Mouse (Mus musculus) heart, embryonic 15.5 days (tissue): ENCODE data around the gene Tnfrsf9. TPM values are rescaled to one million over a fixed set of nuclear protein-coding genes. Genes with fewer than 3 reads are reported as not detected.
A peak's percentile ranks its signal among the peaks of the same experiment; 100 is the strongest.

Experiments used
- ATAC-seq: fragments of 200-750 bp; cut with Nextera tagmentation; replicated peaks from 2 replicates; pipeline ENCODE4 v1.8.0; 2017; ENCODE audit warnings: low read depth, moderate TSS enrichment; ENCODE audit not compliant: insufficient number of reproducible peaks, insufficient read depth, low FRiP score
- H3K27ac ChIP-seq: fragments of 300-500 bp; sonication (generic); 2 replicates; pipeline ENCODE4 v1.5.1; 2015; ENCODE audit warnings: mild to moderate bottlenecking, inconsistent platforms
- H3K27me3 ChIP-seq: fragments of 300-500 bp; sonication (generic); 2 replicates; pipeline ENCODE4 v1.6.1; 2015; ENCODE audit warnings: inconsistent platforms
- H3K36me3 ChIP-seq: fragments of 300-500 bp; sonication (generic); 2 replicates; pipeline ENCODE4 v1.6.1; 2015; ENCODE audit warnings: mild to moderate bottlenecking, inconsistent platforms
- H3K4me1 ChIP-seq: fragments of 300-500 bp; sonication (generic); replicated peaks from 2 replicates; pipeline ENCODE4 v1.6.1; 2015; ENCODE audit warnings: inconsistent platforms
- H3K4me2 ChIP-seq: fragments of 300-500 bp; sonication (generic); 2 replicates; pipeline ENCODE4 v1.6.1; 2015; ENCODE audit warnings: inconsistent platforms, mild to moderate bottlenecking, moderate library complexity
- H3K4me3 ChIP-seq: fragments of 300-500 bp; sonication (generic); 2 replicates; pipeline ENCODE4 v1.5.1; 2015; ENCODE audit warnings: mild to moderate bottlenecking, inconsistent platforms
- H3K9ac ChIP-seq: fragments of 300-500 bp; sonication (generic); 2 replicates; pipeline ENCODE4 v1.6.1; 2015; ENCODE audit warnings: mild to moderate bottlenecking, inconsistent platforms
- H3K9me3 ChIP-seq: fragments of 300-500 bp; sonication (generic); replicated peaks from 2 replicates; pipeline ENCODE4 v1.6.1; 2016; ENCODE audit warnings: inconsistent platforms
- WGBS: fragments of 180-500 bp; shearing (Covaris S2); methylation state at CpG from one replicate; pipeline ENCODE4 v1.1.7; 2015; ENCODE audit warnings: mixed read lengths; 5-methylcytosine and 5-hydroxymethylcytosine counted together
- polyA plus RNA-seq: library from polyadenylated mRNA; unstranded; fragments of >200 nt; fragmentation: Nextera tagmentation; extraction: Ambion mirVana; gene quantifications from 2 replicates; pipeline ENCODE4 v1.2.1, GENCODE M21; 2015

Gene Tnfrsf9
- polyA plus RNA-seq, 1 experiment from 2014 or later, result 2.0 TPM

DNA sequence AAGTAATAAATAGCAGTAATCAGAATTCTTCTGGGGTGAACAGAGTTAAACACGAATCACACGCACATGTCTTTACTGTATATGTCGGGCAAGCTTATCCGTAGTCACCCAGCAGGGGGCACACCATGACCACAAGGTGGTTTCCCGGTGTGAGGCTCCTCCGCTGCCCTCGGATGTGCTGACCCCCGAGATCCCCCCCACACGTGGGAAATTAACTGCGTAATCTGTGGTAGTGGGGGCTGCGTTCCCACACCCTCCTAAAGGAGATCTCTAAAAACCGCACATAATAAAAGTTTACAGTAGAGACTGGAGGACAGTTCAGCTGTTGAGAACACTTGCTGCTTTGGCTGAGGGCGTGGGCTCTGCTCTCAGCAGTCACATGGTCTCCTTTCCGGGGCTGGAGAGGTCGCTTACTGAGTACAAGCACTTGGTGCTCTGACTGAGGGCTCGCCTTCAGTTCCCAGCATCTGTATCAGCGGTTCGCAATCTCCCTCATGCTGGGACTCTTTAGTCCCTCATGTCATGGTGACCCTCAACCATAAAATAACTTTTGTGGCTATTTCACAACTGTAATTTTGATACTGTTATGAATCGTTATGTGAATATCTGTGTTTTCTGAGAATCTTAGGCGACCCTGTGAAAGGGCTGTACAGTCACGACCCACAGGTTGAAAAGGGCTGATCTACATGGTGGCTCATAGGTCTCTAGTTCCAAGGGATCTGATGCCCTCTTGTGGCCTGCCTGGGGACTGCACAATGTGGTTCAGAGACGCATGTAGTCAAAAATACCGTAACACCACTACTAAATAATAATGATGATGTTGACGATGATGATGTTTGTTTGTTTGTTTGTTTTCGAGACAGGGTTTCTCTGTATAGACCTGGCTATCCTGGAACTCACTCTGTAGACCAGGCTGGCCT is 50.5 kb downstream of the Tnfrsf9 start:
- Histone ChIP-seq H3K27ac (no peak overlapping the region), H3K9me3 (no peaks in the 10 kb centered on the region), H3K4me2 (peak overlapping the region; percentile 56), H3K27me3 (no peaks in the 10 kb centered on the region), H3K4me3 (peak overlapping the region; percentile 35), H3K4me1 (0 out of 2 replicates have a peak, but pooled peaks cover 4% of the 10 kb centered on the region), H3K36me3 (no peaks in the 10 kb centered on the region), H3K9ac (no peak overlapping the region)
- ATAC-seq, result no peak
- WGBS, result 9% methylated on average over 25 of the region's 25 CpGs

DNA sequence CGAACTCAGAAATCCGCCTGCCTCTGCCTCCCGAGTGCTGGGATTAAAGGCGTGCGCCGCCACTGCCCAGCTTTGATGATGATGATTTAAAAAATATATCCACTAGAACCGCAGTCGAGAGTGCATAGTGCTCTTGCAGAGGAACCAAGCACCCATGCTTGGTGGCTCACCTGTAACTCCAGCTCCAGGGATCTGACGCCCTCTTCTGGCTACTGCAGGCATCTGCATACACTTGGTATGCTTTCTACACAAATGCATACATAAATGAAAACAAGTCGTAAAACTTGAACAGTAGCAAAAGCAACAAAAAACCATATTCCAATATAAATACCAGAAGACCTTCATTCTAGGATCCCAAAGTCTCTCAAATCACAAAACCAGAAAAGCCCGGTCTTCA is 51.2 kb downstream of the Tnfrsf9 start:
- H3K36me3 ChIP-seq, result no peaks in the 10 kb centered on the region
- 0 out of 2 replicates have a peak, but pooled peaks cover 4% of the 10 kb centered on the region for H3K4me1 ChIP-seq
- no peaks in the 10 kb centered on the region for H3K27me3 ChIP-seq
- H3K9me3 ChIP-seq, result no peaks in the 10 kb centered on the region
- no peak overlapping the region for H3K27ac ChIP-seq
- H3K9ac ChIP-seq, result no peak overlapping the region
- no peak overlapping the region for H3K4me3 ChIP-seq
- H3K4me2 ChIP-seq, result no peak overlapping the region
- ATAC-seq, result no peak
- WGBS, result 63% methylated on average over 11 of the region's 11 CpGs

DNA sequence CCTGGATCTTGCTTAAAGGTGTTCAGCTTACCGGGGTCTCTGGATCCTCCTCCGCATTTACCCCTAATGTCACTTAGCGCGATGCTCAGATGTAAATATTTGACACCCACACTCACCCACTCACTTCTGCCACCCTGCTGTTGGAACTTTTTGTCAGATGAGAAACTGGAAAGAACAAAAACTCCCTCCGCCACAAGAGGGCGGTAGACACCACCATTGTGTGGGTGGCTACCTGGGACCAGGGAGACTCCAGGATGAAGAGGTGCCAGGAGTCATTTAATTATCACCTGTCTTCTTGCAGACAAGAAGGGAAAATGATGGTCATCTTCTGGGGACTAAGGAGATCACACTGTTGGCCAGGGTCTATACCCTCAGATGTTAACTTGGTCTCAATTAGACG is 52.2 kb downstream of the Tnfrsf9 start:
- Histone ChIP-seq H3K9ac (no peak overlapping the region), H3K9me3 (no peaks in the 10 kb centered on the region), H3K4me1 (0 out of 2 replicates have a peak, but pooled peaks cover 4% of the 10 kb centered on the region), H3K36me3 (no peaks in the 10 kb centered on the region), H3K4me3 (no peak overlapping the region), H3K27ac (no peak overlapping the region), H3K4me2 (no peak overlapping the region), H3K27me3 (no peaks in the 10 kb centered on the region)
- WGBS, result 12% methylated on average over 7 of the region's 7 CpGs
- no peak for ATAC-seq

DNA sequence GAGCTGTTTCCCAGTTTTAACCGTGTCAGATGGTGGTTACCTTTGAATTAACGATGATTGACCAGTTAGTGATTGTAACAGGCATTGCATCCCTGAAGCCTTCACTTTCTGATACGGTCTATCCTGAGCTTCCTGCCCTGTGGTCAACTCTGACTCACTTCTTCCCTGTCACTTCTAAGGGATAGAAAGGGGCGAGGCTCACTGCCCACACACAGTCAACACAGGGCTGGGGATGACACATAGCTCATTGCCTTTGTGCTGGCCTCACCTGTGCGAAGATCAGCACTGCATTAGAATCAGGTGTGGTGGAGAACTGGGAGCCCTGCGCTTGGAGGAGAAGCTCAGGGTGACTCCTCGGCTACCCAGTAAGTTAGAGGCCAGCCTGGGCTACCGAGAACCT is 54.6 kb downstream of the Tnfrsf9 start:
- Histone ChIP-seq H3K4me1 (0 out of 2 replicates have a peak, but pooled peaks cover 4% of the 10 kb centered on the region), H3K4me3 (no peak overlapping the region), H3K9ac (no peak overlapping the region), H3K9me3 (no peaks in the 10 kb centered on the region), H3K36me3 (no peaks in the 10 kb centered on the region), H3K4me2 (no peak overlapping the region), H3K27me3 (no peaks in the 10 kb centered on the region), H3K27ac (no peak overlapping the region)
- WGBS, result 77% methylated on average over 8 of the region's 8 CpGs
- ATAC-seq, result no peak

DNA sequence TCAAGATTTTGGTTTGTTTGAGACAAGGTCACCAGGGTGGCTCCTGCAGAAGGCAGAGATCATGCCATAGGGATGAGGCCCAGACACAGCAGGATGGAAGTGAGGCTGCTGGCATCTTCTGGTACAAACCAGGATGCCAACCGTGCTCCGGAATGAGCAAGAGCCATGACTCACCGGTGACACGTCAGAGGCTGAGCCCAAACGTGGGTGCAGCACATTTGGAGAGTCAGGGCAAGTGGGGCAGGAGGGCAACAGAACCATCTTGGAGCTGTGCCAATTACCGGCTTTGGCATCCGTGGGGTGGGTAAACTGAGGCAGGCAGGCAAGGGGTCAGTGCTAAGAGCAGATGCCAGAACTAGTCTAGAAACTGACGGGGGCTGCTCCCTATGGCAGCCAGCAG is 58.9 kb downstream of the Tnfrsf9 start:
- Histone ChIP-seq H3K9ac (no peak overlapping the region), H3K27me3 (no peaks in the 10 kb centered on the region), H3K4me3 (no peak overlapping the region), H3K36me3 (no peaks in the 10 kb centered on the region), H3K9me3 (no peaks in the 10 kb centered on the region), H3K4me1 (no peaks in the 10 kb centered on the region), H3K27ac (no peak overlapping the region), H3K4me2 (no peak overlapping the region)
- no peak for ATAC-seq
- WGBS, result 72% methylated on average over 8 of the region's 8 CpGs

DNA sequence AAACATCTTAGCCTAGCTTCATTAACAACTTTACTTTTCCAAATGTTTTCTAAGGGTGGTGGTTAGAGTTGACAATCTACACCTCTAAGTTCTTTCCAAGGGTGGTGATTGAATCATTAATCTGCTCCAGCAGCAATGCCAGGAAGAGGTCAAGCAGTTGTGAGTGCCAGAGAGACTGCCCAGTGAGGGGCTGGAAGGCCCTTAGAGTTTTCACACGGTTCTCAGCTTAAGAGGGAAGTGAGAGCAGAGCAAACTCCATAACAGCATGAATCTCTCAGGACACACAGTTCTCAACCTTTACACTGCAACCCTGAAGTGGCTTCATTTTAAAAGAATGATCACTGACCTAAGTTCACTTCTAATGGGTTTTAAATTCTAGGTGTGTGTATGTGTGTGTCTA is 60.8 kb downstream of the Tnfrsf9 start:
- 28% methylated on average over 1 of the region's 1 CpGs for WGBS
- ATAC-seq, result no peak

DNA sequence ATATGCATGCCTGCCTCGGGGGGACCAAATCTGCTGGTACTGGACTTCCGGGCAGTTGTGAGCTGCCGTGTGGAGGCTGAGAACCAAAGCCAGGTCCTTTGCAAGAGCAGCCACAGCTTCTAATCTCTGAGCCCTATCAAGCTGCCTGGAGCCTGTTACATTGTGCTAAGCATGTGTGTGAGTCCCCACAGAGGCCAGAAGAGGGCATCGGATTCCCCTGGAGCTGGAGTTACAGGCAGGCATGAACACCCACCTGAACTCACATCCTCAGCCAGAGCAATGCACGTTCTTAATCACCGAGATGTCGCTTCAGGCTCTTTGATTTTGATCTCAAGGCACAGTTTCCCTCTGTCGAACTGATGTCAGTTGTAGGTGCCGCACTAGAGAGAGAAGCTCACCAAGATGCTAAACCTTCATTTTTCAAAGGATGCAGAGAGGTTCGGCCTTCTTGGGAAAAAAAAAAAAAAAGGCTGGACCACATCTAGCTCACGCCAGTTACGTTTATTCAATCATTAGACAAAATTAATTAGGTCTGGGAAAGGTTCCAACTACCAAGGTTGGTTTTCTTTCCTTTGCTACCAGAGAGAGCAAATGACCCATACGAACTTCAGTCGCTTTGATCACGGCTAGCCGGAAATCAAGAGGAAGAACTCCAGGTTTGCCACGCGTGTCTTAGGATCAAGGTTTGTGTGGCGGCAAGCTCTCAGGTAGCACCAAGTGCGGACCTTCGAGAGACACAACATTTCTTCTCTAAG is 64.0 kb downstream of the Tnfrsf9 start:
- no peak for ATAC-seq
- no peak overlapping the region for H3K9ac ChIP-seq
- no peaks in the 10 kb centered on the region for H3K4me1 ChIP-seq
- H3K4me3 ChIP-seq, result no peak overlapping the region
- H3K36me3 ChIP-seq, result no peaks in the 10 kb centered on the region
- no peak overlapping the region for H3K4me2 ChIP-seq
- no peaks in the 10 kb centered on the region for H3K27me3 ChIP-seq
- no peaks in the 10 kb centered on the region for H3K9me3 ChIP-seq
- WGBS, result 83% methylated on average over 21 of the region's 21 CpGs
- no peak overlapping the region for H3K27ac ChIP-seq

More for the DNA sequence above, 60.8 kb downstream of the Tnfrsf9 start:
- no peak overlapping the region for H3K9ac ChIP-seq
- H3K4me1 ChIP-seq, result no peaks in the 10 kb centered on the region
- H3K27ac ChIP-seq, result no peak overlapping the region
- H3K4me2 ChIP-seq, result no peak overlapping the region
- no peak overlapping the region for H3K4me3 ChIP-seq
- H3K36me3 ChIP-seq, result no peaks in the 10 kb centered on the region
- H3K9me3 ChIP-seq, result no peaks in the 10 kb centered on the region
- no peaks in the 10 kb centered on the region for H3K27me3 ChIP-seq

DNA sequence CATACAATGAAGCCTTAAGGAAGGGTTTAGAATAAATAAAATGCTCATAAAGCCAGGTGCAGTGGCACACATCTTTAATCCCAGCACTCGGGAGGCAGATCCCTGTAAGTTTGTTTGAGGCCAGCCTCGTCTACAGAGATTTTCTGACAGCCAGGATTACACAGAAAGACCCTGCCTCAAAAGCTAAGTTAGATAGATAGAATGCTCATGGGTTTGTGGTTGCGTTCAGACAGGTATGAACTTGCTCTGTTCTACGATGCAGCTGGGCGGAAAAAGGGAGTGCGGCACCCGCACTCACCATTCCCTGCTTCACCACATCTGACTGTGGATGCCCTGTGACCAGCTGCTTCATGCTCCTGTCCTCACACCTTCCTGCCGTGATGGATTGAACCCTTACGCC is 65.1 kb downstream of the Tnfrsf9 start:
- H3K27ac ChIP-seq, result no peak overlapping the region
- no peaks in the 10 kb centered on the region for H3K27me3 ChIP-seq
- no peak overlapping the region for H3K4me2 ChIP-seq
- no peaks in the 10 kb centered on the region for H3K36me3 ChIP-seq
- no peak for ATAC-seq
- H3K4me3 ChIP-seq, result no peak overlapping the region
- no peaks in the 10 kb centered on the region for H3K9me3 ChIP-seq
- WGBS, result 72% methylated on average over 9 of the region's 9 CpGs
- no peak overlapping the region for H3K9ac ChIP-seq
- H3K4me1 ChIP-seq, result no peaks in the 10 kb centered on the region

DNA sequence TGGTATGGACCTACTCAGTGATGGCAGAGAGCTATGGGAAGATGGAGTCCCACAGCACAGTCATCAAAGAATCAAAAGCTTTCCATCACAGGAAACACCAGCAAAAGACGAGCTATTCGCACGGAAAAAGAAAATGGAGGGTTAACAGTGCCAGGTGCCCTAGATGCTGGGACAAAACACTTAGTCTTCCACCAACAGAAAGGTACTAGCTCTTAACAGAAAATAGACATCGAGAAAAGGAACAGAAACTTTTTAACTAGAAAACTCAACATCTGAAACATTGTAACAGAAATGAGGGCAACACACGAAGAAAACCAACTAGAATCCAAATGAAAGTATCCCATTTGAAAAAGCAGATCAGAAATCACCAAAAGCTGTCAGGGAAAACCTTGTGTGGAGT is 65.8 kb downstream of the Tnfrsf9 start:
- H3K36me3 ChIP-seq, result no peaks in the 10 kb centered on the region
- ATAC-seq, result no peak
- no peaks in the 10 kb centered on the region for H3K4me1 ChIP-seq
- H3K4me2 ChIP-seq, result no peak overlapping the region
- no peaks in the 10 kb centered on the region for H3K27me3 ChIP-seq
- no peaks in the 10 kb centered on the region for H3K9me3 ChIP-seq
- H3K9ac ChIP-seq, result no peak overlapping the region
- 82% methylated on average over 5 of the region's 5 CpGs for WGBS
- no peak overlapping the region for H3K4me3 ChIP-seq
- no peak overlapping the region for H3K27ac ChIP-seq

DNA sequence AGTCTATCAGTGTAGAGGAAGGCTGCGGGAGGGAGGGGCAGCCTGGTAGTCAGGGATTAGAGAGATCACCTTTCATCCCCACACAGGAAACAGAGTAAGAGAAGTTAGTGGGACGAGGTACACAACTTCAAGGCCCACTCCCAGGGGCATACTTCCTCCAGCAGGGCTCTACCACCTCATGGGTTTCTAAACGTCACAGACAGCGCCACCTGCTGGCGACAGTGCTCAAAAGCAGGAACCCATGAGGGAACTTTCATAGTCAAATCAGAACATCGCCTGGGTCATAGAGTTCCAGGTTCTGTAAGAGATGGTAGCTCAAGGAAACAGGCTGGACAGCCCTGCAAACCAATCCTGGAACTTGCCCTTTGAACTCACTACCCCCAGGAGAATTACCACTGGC is 75.8 kb downstream of the Tnfrsf9 start:
- 45% methylated on average over 6 of the region's 6 CpGs for WGBS
- Histone ChIP-seq H3K9me3 (no peaks in the 10 kb centered on the region), H3K27me3 (no peaks in the 10 kb centered on the region), H3K4me3 (no peak overlapping the region), H3K27ac (no peak overlapping the region), H3K36me3 (no peaks in the 10 kb centered on the region), H3K9ac (no peak overlapping the region), H3K4me2 (no peak overlapping the region), H3K4me1 (no peaks in the 10 kb centered on the region)
- ATAC-seq, result no peak
